Mouse (Mus musculus) right cerebral cortex, postnatal 4 days (tissue): ENCODE measurements around the gene Grid2ip.

ENCODE experiments used
- DNase-seq: peaks from one replicate; pipeline ENCODE4 v3.0.0-alpha.2; 2022

The Grid2ip gene

GRCm38 (mm10) chr5:143356686-143357388 lies at the start of gene Grid2ip:
Gene Grid2ip, plus strand, starts transcription at chr5:143357338.
- no peak for DNase-seq

- no peak for DNase-seq
Measured at GRCm38 (mm10) chr5:143308825-143309224, 48.3 kb upstream of the Grid2ip start.

GRCm38 (mm10) chr5:143309916-143310315 lies 47.2 kb upstream of the Grid2ip start:
- DNase-seq: no peak

- DNase-seq: peak; percentile 86
Measured at GRCm38 (mm10) chr5:143311886-143312285, 45.3 kb upstream of the Grid2ip start.

GRCm38 (mm10) chr5:143314183-143314729 lies 42.9 kb upstream of the Grid2ip start:
- DNase-seq: no peak

- DNase-seq: peak; percentile 96
Measured at GRCm38 (mm10) chr5:143314730-143315513, 42.2 kb upstream of the Grid2ip start, which contains the start of gene E130309D02Rik. Gene E130309D02Rik, minus strand, starts transcription at chr5:143315360.

- no peak for DNase-seq
Measured at GRCm38 (mm10) chr5:143315514-143315888, 41.6 kb upstream of the Grid2ip start.

- no peak for DNase-seq
Measured at GRCm38 (mm10) chr5:143316605-143317287, 40.4 kb upstream of the Grid2ip start.

- DNase-seq: no peak
Measured at GRCm38 (mm10) chr5:143317288-143317610, 39.9 kb upstream of the Grid2ip start.

GRCm38 (mm10) chr5:143328690-143329495 lies 28.2 kb upstream of the Grid2ip start, which contains the start of gene Zdhhc4:
Gene Zdhhc4, minus strand, starts transcription at chr5:143329256.
- peak; percentile 95 for DNase-seq

- peak; percentile 92 for DNase-seq
Measured at GRCm38 (mm10) chr5:143333872-143334271, 23.3 kb upstream of the Grid2ip start.

- no peak for DNase-seq
Measured at GRCm38 (mm10) chr5:143334418-143335088, 22.6 kb upstream of the Grid2ip start.

- no peak for DNase-seq
Measured at GRCm38 (mm10) chr5:143335089-143335460, 22.1 kb upstream of the Grid2ip start.

- no peak for DNase-seq
Measured at GRCm38 (mm10) chr5:143336559-143336958, 20.6 kb upstream of the Grid2ip start.

GRCm38 (mm10) chr5:143339603-143340002 lies 17.5 kb upstream of the Grid2ip start:
- DNase-seq: no peak

- no peak for DNase-seq
Measured at GRCm38 (mm10) chr5:143346367-143346766, 10.8 kb upstream of the Grid2ip start.

- DNase-seq: no peak
Measured at GRCm38 (mm10) chr5:143356017-143356416, 1.1 kb upstream of the Grid2ip start.

- no peak for DNase-seq
Measured at GRCm38 (mm10) chr5:143357564-143357963, 426 bp downstream of the Grid2ip start.

GRCm38 (mm10) chr5:143359263-143359662 lies 2.1 kb downstream of the Grid2ip start:
- DNase-seq: no peak

GRCm38 (mm10) chr5:143360000-143360399 lies 2.9 kb downstream of the Grid2ip start:
- no peak for DNase-seq

- no peak for DNase-seq
Measured at GRCm38 (mm10) chr5:143361428-143361827, 4.3 kb downstream of the Grid2ip start.
